Mouse (Mus musculus) testis, postnatal 14 days (tissue): Measurements from ENCODE around the gene B3gnt8.
"Not testable (repeated sequence)": the region's sequence is repeated elsewhere in the genome, so short reads cannot be mapped to it uniquely, and the experiment has no call there.

ENCODE experiments used
- DNase-seq: peaks from one replicate; pipeline ENCODE4 v3.0.0; 2021; ENCODE audit warnings: low spot score

B3gnt8 gene

DNA sequence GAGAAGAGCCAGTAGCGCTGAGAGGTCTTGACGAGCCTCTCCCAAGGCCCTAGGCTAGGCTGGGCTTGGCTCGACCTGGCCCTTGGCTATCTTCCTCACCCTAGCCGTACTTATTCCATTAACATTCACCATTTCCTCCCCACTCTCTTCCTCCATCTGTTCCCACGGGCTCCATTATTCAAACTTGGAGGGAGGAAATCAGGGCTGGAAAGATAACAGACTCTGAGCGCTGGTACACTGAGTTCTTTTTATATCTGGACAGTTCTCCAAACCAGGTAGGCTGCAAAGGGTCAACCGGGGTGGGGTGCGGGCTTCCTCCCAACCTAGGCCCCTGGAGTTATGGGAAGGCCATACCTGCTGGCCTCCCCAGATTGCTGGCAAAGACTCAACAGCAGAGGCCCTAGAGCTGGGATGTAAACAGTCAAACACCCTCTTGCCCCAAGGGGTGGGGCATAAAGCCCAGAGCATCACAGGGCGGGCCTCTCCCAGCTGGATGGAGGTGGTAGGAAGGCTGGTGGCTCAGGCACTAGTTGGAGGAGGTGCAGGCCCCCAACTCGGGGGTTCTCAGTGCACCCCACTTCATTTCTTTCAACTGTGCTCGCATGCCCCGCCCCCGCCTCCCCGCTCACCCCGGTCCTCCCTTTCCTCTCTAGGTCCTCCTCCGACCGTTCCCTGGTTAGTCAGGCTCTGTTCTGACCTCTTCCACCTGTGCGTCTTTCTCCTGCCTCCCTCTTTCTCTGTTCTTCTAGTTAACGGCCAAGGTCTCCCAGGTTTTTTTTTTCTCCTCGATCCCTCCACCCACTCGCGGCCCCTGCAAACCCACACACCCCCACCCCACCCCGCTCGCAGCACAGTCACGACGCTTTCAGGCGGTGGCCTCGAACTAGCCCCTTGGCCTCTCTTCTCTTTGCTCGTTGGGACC lies at the start of gene B3gnt8:
Gene B3gnt8 (plus strand): TSS at position 146 of the 922 bp plus-strand sequence.
- DNase-seq = peak; percentile 78

GRCm38 (mm10) chr7:25576793-25577437 lies 49.5 kb upstream of the B3gnt8 start:
- DNase-seq = not testable (repeated sequence)

DNA sequence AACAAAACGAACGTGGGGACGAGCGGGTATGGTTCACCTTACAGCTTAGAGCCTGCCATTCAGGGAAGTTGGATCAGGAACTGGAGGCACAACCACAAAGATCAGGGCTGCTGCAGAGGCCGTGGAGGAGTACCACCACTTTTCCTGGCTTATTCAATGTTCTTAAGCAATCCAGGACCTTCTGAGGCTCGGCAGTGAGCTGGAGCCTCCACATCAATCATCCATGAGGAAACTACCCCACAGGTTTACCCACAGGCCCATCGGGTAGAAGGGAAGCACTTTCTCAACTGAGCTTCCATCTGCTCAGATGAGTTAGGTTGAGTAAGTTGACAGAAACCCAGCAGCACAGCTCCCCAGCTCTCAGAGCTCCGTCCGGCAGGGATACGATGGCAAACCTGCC lies 47.0 kb upstream of the B3gnt8 start:
- no peak for DNase-seq

DNA sequence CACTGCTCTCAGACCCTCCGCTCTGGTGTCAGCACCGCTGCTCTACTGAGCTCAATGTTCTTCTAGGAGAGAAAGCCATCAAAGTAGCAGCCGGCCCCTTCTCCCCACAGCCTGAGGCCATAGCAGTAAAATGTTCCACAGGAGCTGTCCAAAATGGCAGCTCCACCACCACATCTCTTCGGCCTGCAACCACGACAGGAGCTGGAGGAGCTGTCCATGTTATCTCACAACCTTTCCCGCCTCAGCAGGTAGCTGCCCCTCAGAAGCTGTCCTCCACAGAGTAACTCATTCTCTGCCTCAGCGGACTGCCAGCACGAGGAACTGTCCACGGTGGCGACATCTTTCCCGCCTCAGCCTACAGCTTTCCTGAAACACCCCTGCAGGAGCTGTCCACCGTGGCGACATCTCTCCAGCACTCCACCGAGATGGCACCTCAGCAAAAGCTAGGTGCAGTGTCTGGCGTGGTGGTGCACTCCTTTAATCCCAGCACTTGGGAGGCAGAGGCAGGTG lies 44.1 kb upstream of the B3gnt8 start:
- no peak for DNase-seq

DNA sequence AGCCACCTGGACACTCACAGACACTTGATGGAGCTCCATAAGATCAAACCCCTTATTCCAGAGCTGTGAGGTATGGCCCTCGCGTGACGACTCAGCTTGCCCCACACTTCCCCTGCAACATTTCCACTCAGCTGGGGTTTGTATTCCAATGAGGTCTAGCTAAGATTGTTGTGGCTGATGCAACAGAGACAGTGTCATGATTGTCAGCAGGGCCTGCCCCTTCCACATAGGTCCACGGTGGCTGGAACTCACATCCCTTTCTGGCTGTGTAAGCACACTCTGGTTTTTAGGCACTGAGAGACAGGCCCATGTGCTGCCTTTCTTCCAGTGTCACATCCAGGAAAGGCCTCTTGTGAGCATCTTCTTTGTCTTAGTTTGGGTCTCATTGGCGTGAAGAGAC lies 41.8 kb upstream of the B3gnt8 start:
- DNase-seq = no peak

DNA sequence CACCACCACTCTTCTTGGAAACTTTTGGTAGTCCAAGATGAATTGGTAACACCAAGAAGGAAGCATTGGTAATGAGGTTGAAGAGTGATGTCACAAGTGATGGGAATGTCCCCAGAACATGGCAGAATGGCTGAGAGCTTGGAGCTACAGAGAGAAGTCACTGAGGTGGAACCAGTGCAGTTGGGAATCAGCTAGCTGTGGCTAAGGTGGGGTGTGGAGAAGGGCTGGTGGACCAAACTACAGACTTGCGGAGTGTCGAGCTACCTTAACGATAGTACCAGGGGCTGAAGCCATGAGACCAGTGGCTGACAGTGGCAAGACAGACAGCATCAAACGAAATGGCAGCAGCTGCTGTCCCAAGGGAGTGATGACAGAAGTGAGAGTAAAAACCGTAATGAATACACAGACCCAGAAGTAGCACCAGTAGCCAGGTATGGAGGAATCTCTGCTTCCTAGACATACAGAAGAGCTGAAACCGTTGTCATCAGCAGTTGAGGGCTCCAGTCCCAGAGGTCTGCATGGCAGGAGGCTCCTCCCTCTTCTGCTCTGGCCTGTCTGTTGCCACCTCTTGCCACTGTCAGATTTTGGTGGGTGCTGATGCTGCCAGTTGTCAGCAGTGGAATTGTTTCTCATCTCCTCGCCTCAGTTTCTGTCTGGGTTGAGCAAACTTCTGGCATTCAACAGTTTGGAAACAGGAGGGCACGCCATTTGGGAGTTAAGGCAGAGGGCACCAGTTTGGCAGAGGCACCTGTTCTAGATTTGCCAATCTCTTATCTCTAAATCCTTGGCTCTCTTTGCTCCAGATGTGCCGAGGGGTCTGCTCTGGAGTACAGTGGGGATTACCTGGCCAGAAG lies 40.9 kb upstream of the B3gnt8 start:
- DNase-seq = no peak

GRCm38 (mm10) chr7:25591226-25591625 lies 35.2 kb upstream of the B3gnt8 start:
- no peak for DNase-seq

GRCm38 (mm10) chr7:25593859-25594258 lies 32.6 kb upstream of the B3gnt8 start:
- DNase-seq = no peak

DNA sequence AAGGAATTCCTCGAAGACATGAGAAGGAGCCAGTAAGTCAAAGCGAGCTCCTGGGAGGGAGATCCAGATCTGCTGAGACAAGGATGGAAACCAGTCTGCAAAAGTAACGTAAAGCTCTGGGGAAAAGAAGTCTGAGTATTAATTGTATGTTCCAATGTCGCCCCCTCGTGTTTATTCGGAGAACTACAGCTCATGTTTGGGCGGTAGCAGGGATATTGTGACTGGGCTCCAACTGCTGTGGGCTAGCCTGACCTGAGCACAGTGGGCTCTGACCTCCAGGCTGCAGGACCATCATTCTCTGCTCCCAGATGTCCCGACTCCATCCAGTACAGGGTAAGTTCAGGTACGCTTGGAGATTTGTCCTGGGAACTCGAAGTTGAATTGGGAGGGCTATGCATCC lies 26.8 kb upstream of the B3gnt8 start:
- DNase-seq = peak; percentile 51

GRCm38 (mm10) chr7:25600666-25601065 lies 25.8 kb upstream of the B3gnt8 start:
- no peak for DNase-seq

GRCm38 (mm10) chr7:25601346-25601745 lies 25.1 kb upstream of the B3gnt8 start:
- no peak for DNase-seq

DNA sequence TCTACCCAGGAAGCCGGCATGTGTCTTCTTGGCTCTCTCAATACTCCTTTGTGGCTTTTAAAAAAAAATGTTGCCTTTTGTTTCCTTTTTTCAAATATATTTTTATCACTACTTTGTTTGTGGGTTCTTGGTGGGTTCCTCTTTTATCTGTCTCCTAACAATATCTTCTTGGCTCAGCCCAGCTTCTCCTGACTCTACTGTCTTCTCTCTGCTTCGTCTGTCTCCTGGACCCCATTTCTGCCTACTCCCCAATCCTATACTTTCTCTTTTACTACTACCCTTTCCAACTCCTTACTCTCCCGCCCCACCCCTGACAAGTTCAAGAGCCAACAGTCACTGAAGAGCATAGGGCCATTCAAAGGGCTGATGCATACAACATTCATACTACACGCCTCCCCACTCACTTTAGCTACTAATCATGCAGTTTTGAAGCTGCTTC lies 19.8 kb upstream of the B3gnt8 start:
- DNase-seq = no peak

GRCm38 (mm10) chr7:25607196-25607595 lies 19.3 kb upstream of the B3gnt8 start:
- no peak for DNase-seq

GRCm38 (mm10) chr7:25610056-25610455 lies 16.4 kb upstream of the B3gnt8 start:
- DNase-seq = no peak

DNA sequence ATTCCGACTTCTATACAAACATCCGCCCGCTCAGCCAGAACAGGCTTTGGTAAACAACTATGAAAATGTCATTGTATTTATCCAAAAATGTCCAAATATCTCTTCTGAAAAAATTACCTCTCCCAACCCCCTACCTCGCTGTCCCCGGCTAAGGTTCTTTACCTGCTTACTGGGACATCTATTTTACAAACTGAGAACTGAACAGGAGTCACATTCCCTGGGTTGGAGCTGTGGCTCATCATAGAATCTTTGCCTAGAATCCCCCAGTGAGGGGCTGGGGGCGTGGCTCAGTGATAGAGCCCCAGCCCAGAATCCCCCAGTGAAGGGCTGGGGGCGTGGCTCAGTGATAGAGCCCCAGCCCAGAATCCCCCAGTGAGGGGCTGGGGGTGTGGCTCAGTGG lies 15.0 kb upstream of the B3gnt8 start:
- no peak for DNase-seq

GRCm38 (mm10) chr7:25614086-25614485 lies 12.4 kb upstream of the B3gnt8 start:
- no peak for DNase-seq

GRCm38 (mm10) chr7:25614831-25615705 lies 11.4 kb upstream of the B3gnt8 start:
- no peak for DNase-seq

GRCm38 (mm10) chr7:25615706-25616011 lies 10.8 kb upstream of the B3gnt8 start, which contains the start of gene Erich4:
TSS of gene Erich4 (minus strand) at chr7:25615892.
- no peak for DNase-seq

GRCm38 (mm10) chr7:25617376-25618160 lies 8.9 kb upstream of the B3gnt8 start:
- DNase-seq = no peak
